Mouse (Mus musculus) liver, embryonic 11.5 days (tissue): ENCODE data around the gene Dpagt1. TPM values are rescaled to one million over a fixed set of nuclear protein-coding genes. Genes with fewer than 3 reads are reported as not detected.
"Not testable (repeated sequence)": the region's sequence is repeated elsewhere in the genome, so short reads cannot be mapped to it uniquely, and the experiment has no call there.

ENCODE experiments used
- ATAC-seq: fragments of 200-750 bp; cut with Nextera tagmentation; replicated peaks from 2 replicates; pipeline ENCODE4 v1.8.0; 2017; ENCODE audit warnings: moderate number of reproducible peaks, mild to moderate bottlenecking, moderate TSS enrichment, moderate library complexity; ENCODE audit not compliant: low FRiP score
- DNase-seq: peaks from one replicate; pipeline ENCODE4 v3.0.0-alpha.2; 2017; ENCODE audit warnings: low spot score
- H3K27ac ChIP-seq: fragments of 300-500 bp; sonication (generic); 2 replicates; pipeline ENCODE4 v1.5.1; 2014; ENCODE audit warnings: mild to moderate bottlenecking, low read depth, low read length, control low read depth
- H3K27me3 ChIP-seq: fragments of 300-500 bp; sonication (generic); replicated peaks from 2 replicates; pipeline ENCODE4 v1.6.1; 2014; ENCODE audit warnings: low read length, mixed read lengths; ENCODE audit not compliant: control insufficient read depth, insufficient read depth
- H3K36me3 ChIP-seq: fragments of 300-500 bp; sonication (generic); 2 replicates; pipeline ENCODE4 v1.6.1; 2014; ENCODE audit warnings: mild to moderate bottlenecking, low read length, moderate library complexity, mixed read lengths; ENCODE audit not compliant: control insufficient read depth, insufficient read depth
- H3K4me1 ChIP-seq: fragments of 300-500 bp; sonication (generic); replicated peaks from 2 replicates; pipeline ENCODE4 v1.6.1; 2014; ENCODE audit warnings: low read length, mixed read lengths; ENCODE audit not compliant: control insufficient read depth, insufficient read depth
- H3K4me2 ChIP-seq: fragments of 300-500 bp; sonication (generic); 2 replicates; pipeline ENCODE4 v1.6.1; 2014; ENCODE audit warnings: mild to moderate bottlenecking, control low read depth, moderate library complexity
- H3K4me3 ChIP-seq: fragments of 300-500 bp; sonication (generic); 2 replicates; pipeline ENCODE4 v1.5.1; 2014; ENCODE audit warnings: low read depth, low read length, control low read depth
- H3K9ac ChIP-seq: fragments of 300-500 bp; sonication (generic); 2 replicates; pipeline ENCODE4 v1.6.1; 2014; ENCODE audit warnings: low read depth, low read length, control low read depth
- H3K9me3 ChIP-seq: fragments of 300-500 bp; sonication (generic); 2 replicates; pipeline ENCODE4 v1.6.1; 2016; ENCODE audit warnings: low read length, inconsistent platforms, mixed read lengths; ENCODE audit not compliant: control insufficient read depth
- WGBS: fragments of 180-500 bp; shearing (Covaris S2); extraction: QIAGEN DNeasy Blood & Tissue Kit; methylation state at CpG from one replicate; pipeline ENCODE4 v1.1.7; 2014; 5-methylcytosine and 5-hydroxymethylcytosine counted together
- polyA plus RNA-seq: library from polyadenylated mRNA; unstranded; fragments of >200 nt; fragmentation: Nextera tagmentation; extraction: Ambion mirVana; gene quantifications from 2 replicates; pipeline ENCODE4 v1.2.1, GENCODE M21; 2014

Dpagt1 gene
- polyA plus RNA-seq, 1 experiment from 2014 or later: 39.5 TPM

- not testable (repeated sequence) for H3K4me3 ChIP-seq, H3K9ac ChIP-seq, ATAC-seq, H3K27ac ChIP-seq, H3K4me2 ChIP-seq, DNase-seq, H3K9me3 ChIP-seq, H3K4me1 ChIP-seq, H3K27me3 ChIP-seq
- 89% methylated on average over 3 of the region's 3 CpGs for WGBS
- peaks cover 52% of the 10 kb centered on the region for H3K36me3 ChIP-seq
These were observed 25.8 kb upstream of the Dpagt1 start for GRCm38 (mm10) chr9:44300001-44300400.

- Histone ChIP-seq H3K27me3 (no peaks in the 10 kb centered on the region), H3K9ac (peak within 1 kb of the TSS; percentile 93), H3K36me3 (peaks cover 13% of the 10 kb centered on the region), H3K9me3 (no peaks in the 10 kb centered on the region), H3K4me2 (peak within 1 kb of the TSS; percentile 73), H3K27ac (peak within 1 kb of the TSS; percentile 84), H3K4me1 (peaks cover 5% of the 10 kb centered on the region), H3K4me3 (peak within 1 kb of the TSS; percentile 98)
- DNase-seq (peak; percentile 97), ATAC-seq (peak; percentile 99)
- WGBS: under 1% methylated on average over 54 of the region's 54 CpGs
These were observed 20.2 kb upstream of the Dpagt1 start, which contains the start of gene Hinfp for GRCm38 (mm10) chr9:44305466-44306079. Gene Hinfp (minus strand): TSS chr9:44305671.

GRCm38 (mm10) chr9:44306532-44306931, 19.3 kb upstream of the Dpagt1 start:
- peaks cover 10% of the 10 kb centered on the region for H3K36me3 ChIP-seq
- WGBS: 83% methylated on average over 6 of the region's 6 CpGs
- H3K9ac ChIP-seq: no peak overlapping the region
- DNase-seq (no peak), ATAC-seq (no peak)
- no peak overlapping the region for H3K27ac ChIP-seq
- H3K27me3 ChIP-seq: no peaks in the 10 kb centered on the region
- peaks cover 11% of the 10 kb centered on the region for H3K4me1 ChIP-seq
- no peak overlapping the region for H3K4me3 ChIP-seq
- no peak overlapping the region for H3K4me2 ChIP-seq
- H3K9me3 ChIP-seq: no peaks in the 10 kb centered on the region

GRCm38 (mm10) chr9:44307248-44307647, 18.6 kb upstream of the Dpagt1 start:
- H3K36me3 ChIP-seq: peaks cover 9% of the 10 kb centered on the region
- H3K4me2 ChIP-seq: no peak overlapping the region
- no peak overlapping the region for H3K4me3 ChIP-seq
- WGBS: 78% methylated on average over 2 of the region's 2 CpGs
- H3K4me1 ChIP-seq: peaks cover 13% of the 10 kb centered on the region
- H3K27ac ChIP-seq: no peak overlapping the region
- ATAC-seq (no peak), DNase-seq (no peak)
- no peak overlapping the region for H3K9ac ChIP-seq
- H3K27me3 ChIP-seq: no peaks in the 10 kb centered on the region
- H3K9me3 ChIP-seq: no peaks in the 10 kb centered on the region

GRCm38 (mm10) chr9:44309756-44310155, 16.1 kb upstream of the Dpagt1 start:
- no peak for DNase-seq
- Histone ChIP-seq H3K9me3 (no peaks in the 10 kb centered on the region), H3K27me3 (no peaks in the 10 kb centered on the region), H3K4me3 (no peak overlapping the region), H3K36me3 (peaks cover 5% of the 10 kb centered on the region), H3K4me2 (no peak overlapping the region), H3K27ac (no peak overlapping the region), H3K4me1 (peaks cover 9% of the 10 kb centered on the region), H3K9ac (no peak overlapping the region)
- no peak for ATAC-seq
- 59% methylated on average over 3 of the region's 3 CpGs for WGBS

- Histone ChIP-seq H3K27ac (no peak overlapping the region), H3K4me2 (peak overlapping the region; percentile 39), H3K9me3 (no peaks in the 10 kb centered on the region), H3K4me1 (peaks cover 9% of the 10 kb centered on the region), H3K27me3 (no peaks in the 10 kb centered on the region), H3K36me3 (peaks cover 13% of the 10 kb centered on the region), H3K4me3 (no peak overlapping the region), H3K9ac (no peak overlapping the region)
- no peak for DNase-seq
- WGBS: 35% methylated on average over 10 of the region's 10 CpGs
- ATAC-seq: no peak
These were observed 15.1 kb upstream of the Dpagt1 start for GRCm38 (mm10) chr9:44310750-44311135.

- DNase-seq: no peak
- no peak for ATAC-seq
- no peak overlapping the region for H3K4me3 ChIP-seq
- H3K9me3 ChIP-seq: no peaks in the 10 kb centered on the region
- H3K27ac ChIP-seq: no peak overlapping the region
- peak overlapping the region; percentile 39 for H3K4me2 ChIP-seq
- no peaks in the 10 kb centered on the region for H3K27me3 ChIP-seq
- H3K9ac ChIP-seq: 0 out of 2 replicates have a peak overlapping the region, but pooled peaks have one; percentile 7
- peaks cover 16% of the 10 kb centered on the region for H3K36me3 ChIP-seq
- peaks cover 9% of the 10 kb centered on the region for H3K4me1 ChIP-seq
- WGBS: 28% methylated on average over 27 of the region's 27 CpGs
These were observed 14.4 kb upstream of the Dpagt1 start for GRCm38 (mm10) chr9:44311136-44312134.

GRCm38 (mm10) chr9:44313476-44314256, 12.2 kb upstream of the Dpagt1 start:
- DNase-seq (no peak), ATAC-seq (no peak)
- Histone ChIP-seq H3K36me3 (peaks cover 16% of the 10 kb centered on the region), H3K9ac (no peak overlapping the region), H3K9me3 (no peaks in the 10 kb centered on the region), H3K4me1 (peaks cover 19% of the 10 kb centered on the region), H3K27ac (no peak overlapping the region), H3K27me3 (no peaks in the 10 kb centered on the region), H3K4me2 (no peak overlapping the region), H3K4me3 (no peak overlapping the region)
- WGBS: 79% methylated on average over 19 of the region's 19 CpGs
